Mouse (Mus musculus): ENCODE data around the gene D630003M21Rik.

D630003M21Rik gene

GRCm38 (mm10) chr2:158233106-158233505 lies 4.1 kb upstream of the D630003M21Rik start:
- no peak for DNase-seq

GRCm38 (mm10) chr2:158232414-158232813 lies 3.4 kb upstream of the D630003M21Rik start:
- DNase-seq, result no peak

- peak in 1 of 2 experiments; percentile 23 for DNase-seq
Observed at GRCm38 (mm10) chr2:158231071-158231470, 2.0 kb upstream of the D630003M21Rik start.

DNA sequence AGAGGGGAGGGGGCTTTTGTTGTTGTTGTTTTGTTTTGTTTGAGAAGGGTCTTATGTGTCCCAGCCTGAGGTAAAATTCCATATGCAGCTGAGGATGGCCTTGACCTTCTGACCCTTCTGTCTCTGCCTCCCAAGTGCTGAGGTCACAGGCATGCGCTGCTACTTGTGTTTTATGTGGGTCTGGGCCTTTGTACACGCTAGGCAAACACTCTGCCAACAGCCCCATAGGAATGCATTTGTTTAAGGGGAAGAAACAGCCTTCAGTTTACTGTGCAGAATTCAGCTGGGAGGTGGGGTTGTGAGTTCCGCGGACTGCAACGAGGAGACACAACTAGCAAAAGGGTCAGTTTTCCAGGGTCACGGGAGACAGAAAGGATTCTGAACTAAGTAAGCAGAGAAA lies 1.6 kb upstream of the D630003M21Rik start:
- DNase-seq, result no peak

DNA sequence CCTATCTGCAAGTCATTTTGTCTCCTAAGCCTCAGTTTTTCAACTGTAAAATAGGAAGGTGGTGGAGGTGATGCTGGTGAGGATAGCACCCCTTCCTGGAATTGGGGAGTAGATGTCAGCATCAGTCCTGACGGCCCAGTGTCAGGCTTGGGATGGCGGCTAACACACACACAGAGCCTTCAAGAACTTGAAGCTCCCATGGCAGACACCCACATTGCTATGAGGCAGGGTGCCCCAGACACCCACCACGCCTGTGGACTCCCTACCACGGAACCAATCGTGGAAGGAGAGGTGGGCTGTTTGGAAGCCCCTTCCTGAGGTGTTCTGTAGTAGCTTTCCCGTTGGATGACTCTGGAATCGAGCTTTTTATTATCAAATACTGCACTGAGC lies 476 bp upstream of the D630003M21Rik start:
- no peak for DNase-seq

DNA sequence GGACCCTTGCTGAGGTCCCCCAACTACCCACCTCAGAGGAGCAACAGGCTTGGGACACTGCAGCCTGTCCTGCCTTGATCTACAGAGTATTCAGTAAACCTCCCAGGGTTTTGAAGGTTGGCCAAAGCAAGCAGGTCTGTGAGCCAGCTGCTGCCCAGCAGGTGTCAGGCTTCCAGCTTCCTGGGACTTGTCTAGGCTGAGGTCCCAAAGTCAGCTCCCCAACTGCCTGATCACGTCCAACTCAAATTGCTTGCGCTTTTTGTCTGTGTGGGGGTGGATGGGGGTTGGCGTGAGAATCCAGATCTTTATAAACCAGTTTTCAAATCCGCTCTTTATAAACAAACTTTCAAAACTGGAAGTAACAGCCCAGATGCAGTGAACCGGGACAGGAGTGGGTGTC lies 3.7 kb downstream of the D630003M21Rik start:
- peak; percentile 21 to 29 for DNase-seq

DNA sequence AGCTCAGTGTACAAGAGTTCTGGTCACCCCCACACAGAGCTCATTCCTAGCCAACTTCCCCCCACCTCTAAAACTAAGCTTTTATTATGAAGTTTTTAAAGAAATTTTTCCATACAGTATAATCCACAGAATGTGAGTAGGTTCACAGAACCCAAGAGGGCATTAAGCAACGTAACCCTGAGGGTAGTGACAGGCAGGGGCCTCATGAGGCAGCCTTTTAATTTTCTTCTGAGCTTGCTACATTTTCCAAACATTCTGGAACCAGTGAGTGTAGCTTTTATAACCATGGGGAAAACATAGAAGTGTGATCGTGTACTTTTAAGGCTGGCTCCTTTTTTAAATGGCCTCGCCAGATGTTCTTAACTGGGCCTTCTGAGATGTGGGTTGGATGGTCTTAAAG lies 5.5 kb downstream of the D630003M21Rik start:
- DNase-seq, result no peak

- DNase-seq, result no peak
Observed at GRCm38 (mm10) chr2:158222664-158223063, 6.4 kb downstream of the D630003M21Rik start.

GRCm38 (mm10) chr2:158221446-158222084 lies 7.5 kb downstream of the D630003M21Rik start:
- DNase-seq, result no peak

DNA sequence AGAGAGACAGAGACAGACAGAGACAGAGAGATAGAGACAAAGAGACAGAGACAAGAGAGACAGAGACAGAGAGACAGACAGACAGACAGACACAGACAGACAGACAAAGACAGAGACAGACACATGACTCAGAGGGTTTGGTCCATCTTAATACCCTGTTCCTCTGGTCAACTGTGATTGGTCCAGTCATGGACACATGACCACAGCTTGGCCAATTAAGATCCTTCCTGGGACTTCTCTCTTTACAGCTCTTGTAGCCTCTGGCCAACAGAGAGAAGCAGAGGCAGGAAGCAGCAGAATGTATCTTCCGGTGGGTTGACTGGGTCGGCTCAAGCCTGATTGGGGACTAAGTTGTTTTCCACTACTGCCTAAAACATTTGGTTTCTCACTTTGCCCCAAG lies 9.5 kb downstream of the D630003M21Rik start:
- no peak for DNase-seq

DNA sequence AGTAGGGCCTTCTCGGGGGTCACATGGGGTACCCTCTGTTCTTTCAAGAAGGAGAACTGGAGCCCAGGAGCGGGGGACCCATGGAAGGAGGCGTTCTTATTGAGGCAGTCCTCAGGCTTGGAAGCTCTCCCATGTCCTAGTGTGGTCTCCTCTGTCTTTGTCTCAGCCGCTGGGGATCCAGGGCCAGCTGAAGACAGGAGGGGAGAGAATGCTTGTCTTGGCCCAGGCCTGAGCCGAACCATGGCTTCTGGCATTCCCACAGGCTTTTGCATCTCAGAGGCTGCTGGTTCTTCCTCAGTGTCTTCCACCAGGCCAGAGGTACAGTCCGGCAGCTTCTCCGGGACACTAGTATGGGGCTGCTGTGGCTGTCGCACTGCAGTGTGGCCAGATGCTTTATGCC lies 12.5 kb downstream of the D630003M21Rik start:
- DNase-seq, result no peak

DNA sequence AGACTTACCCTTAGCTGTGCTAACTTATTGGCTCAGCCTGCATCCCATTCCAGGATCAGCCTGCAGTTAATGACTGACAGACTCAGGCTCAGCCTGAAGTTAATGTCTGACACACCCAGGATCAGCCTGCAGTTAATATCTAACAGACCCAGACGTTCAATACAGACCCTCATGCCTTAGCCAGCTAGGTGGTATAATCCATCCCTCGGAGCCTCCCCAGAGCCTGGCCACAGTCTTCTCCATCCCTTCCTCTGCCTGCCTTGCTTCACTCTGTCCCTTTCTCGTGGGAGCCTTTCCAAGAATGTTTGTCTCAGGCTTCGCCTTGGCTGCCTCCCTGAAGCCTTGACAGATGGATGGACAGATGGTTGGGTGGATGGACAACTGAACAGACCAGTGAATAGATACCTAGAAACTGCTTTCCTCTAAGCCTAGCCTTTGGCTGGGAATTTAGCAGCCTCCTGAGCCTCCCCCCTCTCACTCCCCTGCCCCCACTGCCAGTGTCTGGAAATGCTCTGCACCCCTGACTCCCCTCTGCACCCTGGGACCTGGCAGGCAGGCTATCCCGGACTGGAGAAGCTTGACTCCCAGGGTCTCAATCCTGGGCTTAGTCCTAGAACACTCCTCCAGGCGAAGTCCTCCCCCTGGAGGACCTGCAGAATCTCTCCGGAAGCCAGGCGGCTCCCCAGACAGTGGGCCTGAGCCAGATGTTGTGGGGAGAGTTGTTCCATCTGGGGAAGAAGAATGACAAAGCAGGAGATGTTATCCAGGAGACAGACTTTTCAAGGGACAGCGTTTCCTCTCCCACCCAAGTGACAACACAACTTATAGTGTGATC lies 13.5 kb downstream of the D630003M21Rik start:
- DNase-seq, result no peak

GRCm38 (mm10) chr2:158211764-158212471 lies 17.1 kb downstream of the D630003M21Rik start:
- no peak for DNase-seq

DNA sequence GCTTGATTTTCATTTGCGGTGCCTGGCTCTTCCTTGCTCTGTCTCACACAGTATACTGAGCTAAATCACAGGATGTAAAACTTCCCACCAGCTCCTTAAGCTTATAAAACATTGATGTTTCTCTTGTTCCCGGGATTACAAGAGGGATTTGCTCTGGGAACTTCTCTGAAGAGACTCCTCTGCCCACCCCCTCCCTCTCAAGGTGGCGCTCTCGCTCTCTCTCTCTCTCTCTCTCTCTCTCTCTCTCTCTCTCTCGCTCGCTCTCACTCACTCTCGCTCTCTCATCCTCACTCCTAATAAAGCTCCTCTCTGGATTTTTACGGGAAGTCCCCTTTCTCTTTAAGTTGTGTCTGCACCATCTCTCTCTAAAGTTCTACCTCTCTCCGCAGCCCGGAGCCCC lies 18.1 kb downstream of the D630003M21Rik start:
- DNase-seq, result no peak

GRCm38 (mm10) chr2:158210503-158210902 lies 18.5 kb downstream of the D630003M21Rik start:
- DNase-seq, result no peak

DNA sequence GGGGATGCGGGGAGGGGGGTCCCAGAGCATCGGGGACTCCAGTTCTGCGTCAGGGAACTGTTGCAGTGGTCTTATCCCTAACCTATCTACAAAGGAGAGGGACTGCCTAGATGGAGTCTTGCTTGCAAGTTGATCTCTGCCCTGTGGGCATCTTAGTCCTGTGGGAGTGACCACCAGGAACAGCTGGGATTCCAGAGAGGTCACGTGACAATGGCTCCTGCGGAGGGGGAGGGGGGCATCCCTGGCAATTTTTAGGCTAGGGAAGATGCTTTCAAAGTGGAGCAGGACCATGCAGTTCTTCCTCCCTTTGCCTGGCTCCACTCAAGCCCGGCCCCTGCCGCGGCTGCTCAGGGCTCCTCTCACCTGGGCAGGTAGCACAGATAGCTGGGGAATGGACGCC lies 19.2 kb downstream of the D630003M21Rik start:
- no peak for DNase-seq

DNA sequence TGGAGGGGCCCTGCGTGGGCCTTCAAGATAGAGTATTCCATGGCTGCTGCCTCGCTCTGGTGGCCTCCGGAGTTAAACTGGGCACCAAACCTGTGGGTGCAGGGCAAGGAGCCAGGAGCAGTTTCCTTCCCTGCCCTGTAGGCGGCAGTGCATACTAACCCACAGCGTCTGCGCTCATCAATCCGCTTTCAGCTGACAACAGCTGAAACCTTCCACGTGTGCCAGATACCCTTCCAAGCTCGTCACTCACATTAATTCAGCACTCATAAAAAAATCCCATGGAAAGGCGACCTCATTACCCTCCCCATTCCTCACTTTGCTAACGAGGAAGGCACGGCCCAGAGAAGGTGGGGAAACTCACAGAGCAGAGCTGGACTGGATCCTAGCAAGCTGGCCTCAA lies 21.2 kb downstream of the D630003M21Rik start:
- DNase-seq, result peak; percentile 60 to 68

GRCm38 (mm10) chr2:158204114-158204513 lies 24.9 kb downstream of the D630003M21Rik start:
- DNase-seq, result peak; percentile 71 to 78

GRCm38 (mm10) chr2:158203686-158204085 lies 25.3 kb downstream of the D630003M21Rik start:
- no peak for DNase-seq

DNA sequence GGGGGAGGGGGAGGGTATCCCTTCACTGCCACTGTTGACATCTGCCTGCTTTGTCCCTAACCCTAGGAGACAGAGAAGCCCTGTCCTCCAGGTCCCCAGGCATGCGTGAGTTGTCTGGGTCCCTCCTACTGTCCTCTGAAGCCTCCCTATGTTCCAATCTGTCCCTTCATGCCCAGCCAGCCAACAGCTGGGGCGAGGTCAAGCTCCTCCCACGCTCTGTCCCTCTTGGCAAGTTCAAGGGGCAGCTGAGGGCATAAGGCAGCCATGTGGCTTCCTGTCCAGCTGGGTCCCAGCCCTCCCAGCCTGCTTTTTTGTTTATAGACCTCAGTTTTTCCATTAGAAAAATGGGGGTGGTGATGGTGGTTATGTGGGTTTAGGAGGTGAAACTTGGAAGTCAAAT lies 29.7 kb downstream of the D630003M21Rik start:
- peak; percentile 63 to 69 for DNase-seq

DNA sequence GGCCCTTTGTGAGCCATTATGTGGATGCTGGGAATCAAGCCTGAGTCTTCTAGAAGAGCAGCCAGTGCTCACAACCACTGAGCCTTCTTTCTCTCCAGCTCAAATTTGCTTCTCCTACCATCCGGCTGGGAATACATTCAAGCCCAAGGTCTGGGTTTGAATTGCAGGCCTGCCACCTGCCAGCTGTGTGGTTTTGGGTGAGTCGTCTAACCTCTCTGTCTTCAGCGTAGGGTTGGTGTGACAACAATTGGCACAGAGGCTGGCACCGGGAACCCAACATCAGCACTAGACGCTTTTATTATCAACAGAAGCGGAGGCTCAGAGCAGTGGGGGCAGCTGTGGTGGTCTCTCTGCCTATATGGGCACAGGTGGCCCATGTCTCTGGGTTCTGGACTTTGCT lies 30.2 kb downstream of the D630003M21Rik start:
- no peak for DNase-seq

DNA sequence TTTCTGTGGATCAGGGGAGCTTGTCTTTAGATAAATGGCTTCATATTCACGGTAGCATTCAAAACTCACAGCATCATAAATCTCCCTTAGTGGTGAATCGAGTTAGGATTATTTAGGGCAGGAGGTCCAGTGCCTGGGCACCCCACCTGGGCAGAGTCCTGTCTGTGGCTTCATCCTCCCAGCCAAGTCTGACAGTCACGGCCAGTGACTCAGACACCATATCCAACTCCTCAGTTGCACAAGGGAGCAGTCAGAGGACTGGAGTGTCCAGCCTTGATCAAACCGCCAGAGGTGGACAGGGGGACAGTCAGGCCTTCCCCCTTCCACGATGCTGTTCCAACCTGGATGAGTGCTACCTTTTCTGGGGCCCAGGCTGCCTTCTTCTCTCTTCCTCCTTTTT lies 31.1 kb downstream of the D630003M21Rik start:
- no peak for DNase-seq

- peak in 1 of 2 experiments; percentile 49 for DNase-seq
Observed at GRCm38 (mm10) chr2:158194945-158195640, 33.9 kb downstream of the D630003M21Rik start.

Data from lung, adult 18-20 months (tissue).